21 mouse cellular contexts compared by ENCODE assay signal in genomic region chr1:154415826-154416225, GRCm38 (mm10).
DNase-seq lines count a peak whose midpoint lies in the region; ATAC-seq lines count a peak whose summit lies in the region.
"Had no signal": no experiment of that assay in that cellular context is flagged by ENCODE, and none has a peak within 500 bp of the region (broad histone marks: within the 10 kb centered on the region; RNA-seq: fewer than 3 reads in every experiment).

No protein-coding gene starts in this region.

- 83% methylated on average over 10 of the region's 10 CpGs for WGBS in hindbrain, embryonic 10.5 days
- 77% methylated on average over 10 of the region's 10 CpGs for WGBS in hindbrain, embryonic 12.5 days
- 70% methylated on average over 10 of the region's 10 CpGs for WGBS in kidney, embryonic 16.5 days

- H3K36me3 ChIP-seq in hindbrain, embryonic 10.5 days = no peaks in the 10 kb centered on the region
- no peaks in the 10 kb centered on the region for H3K36me3 ChIP-seq in hindbrain, embryonic 12.5 days
- H3K36me3 ChIP-seq in kidney, embryonic 16.5 days (ENCODE audit: insufficient read depth, low read length) = no peaks in the 10 kb centered on the region
- H3K36me3 ChIP-seq: forebrain, embryonic 15.5 days; limb, embryonic 15.5 days; midbrain, embryonic 10.5 days had no signal

- H3K4me1 ChIP-seq in hindbrain, embryonic 10.5 days (replicated peaks) = peaks cover 7% of the 10 kb centered on the region
- no peaks in the 10 kb centered on the region for H3K4me1 ChIP-seq in hindbrain, embryonic 12.5 days
- H3K4me1 ChIP-seq in kidney, embryonic 16.5 days (ENCODE audit: insufficient read depth, low read length) = peaks cover 8% of the 10 kb centered on the region
- H3K4me1 ChIP-seq: limb, embryonic 15.5 days had no signal

- no peak overlapping the region for H3K27ac ChIP-seq in hindbrain, embryonic 10.5 days
- no peak overlapping the region for H3K27ac ChIP-seq in hindbrain, embryonic 12.5 days
- no peak overlapping the region for H3K27ac ChIP-seq in kidney, embryonic 16.5 days (ENCODE audit: low read length)
- H3K27ac ChIP-seq: forebrain, embryonic 15.5 days; hindbrain, postnatal 0 days; left cerebral cortex, adult 2 months; limb, embryonic 15.5 days; liver, embryonic 14.5 days; macrophage; midbrain, embryonic 10.5 days had no signal

- H3K9me3 ChIP-seq in hindbrain, embryonic 10.5 days = no peaks in the 10 kb centered on the region
- no peaks in the 10 kb centered on the region for H3K9me3 ChIP-seq in hindbrain, embryonic 12.5 days (replicated peaks)
- no peaks in the 10 kb centered on the region for H3K9me3 ChIP-seq in kidney, embryonic 16.5 days (ENCODE audit: low read length)
- H3K9me3 ChIP-seq: forebrain, embryonic 15.5 days; limb, embryonic 15.5 days; midbrain, embryonic 10.5 days had no signal

- no peak overlapping the region for H3K9ac ChIP-seq in hindbrain, embryonic 12.5 days
- H3K9ac ChIP-seq in kidney, embryonic 16.5 days (replicated peaks; ENCODE audit: low read length) = no peak overlapping the region
- H3K9ac ChIP-seq: forebrain, embryonic 15.5 days; limb, embryonic 15.5 days; liver, embryonic 14.5 days had no signal

- no peak overlapping the region for H3K4me2 ChIP-seq in hindbrain, embryonic 12.5 days (replicated peaks)
- H3K4me2 ChIP-seq in kidney, embryonic 16.5 days (replicated peaks; ENCODE audit: low read depth, low read length) = no peak overlapping the region
- H3K4me2 ChIP-seq: forebrain, embryonic 15.5 days; limb, embryonic 15.5 days had no signal

- ATAC-seq in hindbrain, embryonic 12.5 days (ENCODE audit: low FRiP score) = no peak
- ATAC-seq in kidney, embryonic 16.5 days (ENCODE audit: low FRiP score, low TSS enrichment) = no peak; the same call in 1 of the 2 replicates
- ATAC-seq: forebrain, embryonic 15.5 days; hindbrain, postnatal 0 days; intestine, postnatal 0 days had no signal

- no peak overlapping the region for H3K4me3 ChIP-seq in hindbrain, embryonic 10.5 days
- no peak overlapping the region for H3K4me3 ChIP-seq in hindbrain, embryonic 12.5 days
- no peak overlapping the region for H3K4me3 ChIP-seq in kidney, embryonic 16.5 days (ENCODE audit: low read length)
- H3K4me3 ChIP-seq: forebrain, embryonic 15.5 days; left cerebral cortex, adult 2 months; limb, embryonic 15.5 days; midbrain, embryonic 10.5 days had no signal

- peak; percentile 3 for DNase-seq in hindbrain, embryonic 10.5 days (ENCODE audit: low spot score)
- DNase-seq in kidney, postnatal 4 days = peak; percentile 28 to 30
- DNase-seq in retina, postnatal 1 day = peak; percentile 8
- DNase-seq in retina, embryonic 14.5 days (ENCODE audit: low spot score) = no peak
- DNase-seq in mesoderm, embryonic 11.5 days (ENCODE audit: low read depth, low spot score) = peak; percentile 6
- DNase-seq in yolk sac, embryonic 10.5 days (ENCODE audit: low spot score) = no peak
- DNase-seq: cerebellum, adult 11 months; cerebellum, postnatal 10 days; gastrocnemius, postnatal 14 days; heart, adult 18-20 months; right cerebral cortex, postnatal 14 days had no signal

- H3K27me3 ChIP-seq in hindbrain, embryonic 10.5 days (ENCODE audit: insufficient read depth, poor library complexity, severe bottlenecking) = no peaks in the 10 kb centered on the region
- no peaks in the 10 kb centered on the region for H3K27me3 ChIP-seq in hindbrain, embryonic 12.5 days
- H3K27me3 ChIP-seq in kidney, embryonic 16.5 days (ENCODE audit: insufficient read depth, low read length) = no peaks in the 10 kb centered on the region
- H3K27me3 ChIP-seq: forebrain, embryonic 15.5 days; limb, embryonic 15.5 days had no signal

Comparison
In these comparisons a context has a peak if more than half of its experiments do, and no peak if none do; other contexts are left out.
1. DNase-seq: peak in hindbrain, embryonic 10.5 days (single experiment), kidney, postnatal 4 days (2 of 2), retina, postnatal 1 day (single experiment) and mesoderm, embryonic 11.5 days (single experiment); none in retina, embryonic 14.5 days (single experiment) and yolk sac, embryonic 10.5 days (single experiment).